Mouse (Mus musculus) ES-CJ7 (cell line): ENCODE data around the gene Tns1.

Source experiments
- DNase-seq: peaks from one replicate; pipeline ENCODE4 v3.0.0; 2011; ENCODE audit warnings: low read depth, low spot score

Tns1 gene

GRCm38 (mm10) chr1:74123215-74123614, 1.0 kb downstream of the Tns1 start:
- DNase-seq, result no peak

- no peak for DNase-seq
Measured at GRCm38 (mm10) chr1:74121821-74122576, 2.2 kb downstream of the Tns1 start.

- DNase-seq, result no peak
Measured at GRCm38 (mm10) chr1:74121138-74121537, 3.1 kb downstream of the Tns1 start.

- no peak for DNase-seq
Measured at GRCm38 (mm10) chr1:74119115-74119514, 5.1 kb downstream of the Tns1 start.

GRCm38 (mm10) chr1:74117876-74118275, 6.4 kb downstream of the Tns1 start:
- no peak for DNase-seq

- no peak for DNase-seq
Measured at GRCm38 (mm10) chr1:74113071-74113470, 11.2 kb downstream of the Tns1 start.

GRCm38 (mm10) chr1:74111696-74112030, 12.6 kb downstream of the Tns1 start:
- DNase-seq, result peak; percentile 92

GRCm38 (mm10) chr1:74110932-74111695, 13.1 kb downstream of the Tns1 start:
- DNase-seq, result peak; percentile 99

- DNase-seq, result no peak
Measured at GRCm38 (mm10) chr1:74109670-74110069, 14.6 kb downstream of the Tns1 start.

- DNase-seq, result no peak
Measured at GRCm38 (mm10) chr1:74107931-74108618, 16.2 kb downstream of the Tns1 start.

- DNase-seq, result peak; percentile 76
Measured at GRCm38 (mm10) chr1:74106214-74106613, 18.0 kb downstream of the Tns1 start.

- no peak for DNase-seq
Measured at GRCm38 (mm10) chr1:74105660-74106059, 18.6 kb downstream of the Tns1 start.

- DNase-seq, result no peak
Measured at GRCm38 (mm10) chr1:74103654-74104353, 20.4 kb downstream of the Tns1 start.

- DNase-seq, result no peak
Measured at GRCm38 (mm10) chr1:74099001-74099435, 25.2 kb downstream of the Tns1 start.

- peak; percentile 72 for DNase-seq
Measured at GRCm38 (mm10) chr1:74098004-74099000, 25.9 kb downstream of the Tns1 start.

GRCm38 (mm10) chr1:74095728-74096127, 28.5 kb downstream of the Tns1 start:
- no peak for DNase-seq

GRCm38 (mm10) chr1:74095296-74095695, 29.0 kb downstream of the Tns1 start:
- DNase-seq, result no peak

- peak; percentile 90 for DNase-seq
Measured at GRCm38 (mm10) chr1:74094497-74095270, 29.6 kb downstream of the Tns1 start.

GRCm38 (mm10) chr1:74093447-74093846, 30.8 kb downstream of the Tns1 start:
- no peak for DNase-seq

GRCm38 (mm10) chr1:74092242-74092641, 32.0 kb downstream of the Tns1 start:
- peak; percentile 88 for DNase-seq
